Mouse (Mus musculus) adrenal gland, adult 8-10 months (tissue): ENCODE data around the gene Cisd2. TPM values are rescaled to one million over a fixed set of nuclear protein-coding genes. Genes with fewer than 3 reads are reported as not detected.

Experiments used
- DNase-seq: peaks from one replicate; pipeline ENCODE4 v3.0.0; 2022
- total RNA-seq, 4 experiments: library from RNA; stranded (reverse); gene quantifications; 2 replicates each; pipeline ENCODE4 v1.2.4; 2022

The Cisd2 gene
- total RNA-seq, 4 experiments from 2014 or later = 30.2 to 34.4 (median 32.5) TPM

DNA sequence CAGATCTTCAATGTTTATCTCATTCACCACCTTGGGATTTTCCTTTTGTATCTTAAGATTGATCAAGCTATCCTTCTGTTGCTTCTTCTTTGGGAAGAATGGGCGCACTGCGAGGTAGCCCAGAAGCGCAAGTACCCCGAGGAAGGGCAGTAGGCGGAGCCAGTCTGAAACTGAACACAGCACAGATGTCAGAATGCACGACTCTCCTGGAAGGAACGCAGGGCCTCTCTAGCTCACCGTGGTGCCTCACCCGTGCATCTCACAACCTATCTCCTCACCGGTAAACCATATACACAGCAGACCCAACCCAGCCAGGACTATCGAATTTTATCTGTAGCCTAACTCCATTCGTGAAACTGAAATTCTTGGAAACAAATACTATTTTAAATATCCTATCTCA is 12.7 kb downstream of the Cisd2 start:
- DNase-seq = no peak

DNA sequence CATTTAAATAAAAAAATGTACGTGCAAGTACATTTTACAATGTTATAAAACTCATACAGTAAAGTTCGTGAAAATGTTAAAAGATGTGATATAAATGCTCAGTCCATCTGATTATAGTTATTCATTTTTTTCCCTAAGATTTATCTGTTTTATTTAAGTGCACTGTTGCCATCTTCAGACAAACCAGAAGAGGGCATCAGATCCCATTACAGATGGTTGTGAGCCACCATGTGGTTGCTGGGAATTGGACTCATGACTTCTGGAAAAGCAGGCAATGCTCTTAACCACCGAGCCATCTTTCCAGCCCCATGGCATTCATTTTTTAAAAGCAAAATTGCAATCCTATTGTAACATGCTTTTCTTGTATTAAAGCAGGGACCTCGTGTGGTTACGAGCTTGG is 14.5 kb downstream of the Cisd2 start:
- DNase-seq = no peak

- DNase-seq = no peak
Observed at GRCm38 (mm10) chr3:135407351-135407750, 16.4 kb downstream of the Cisd2 start.

DNA sequence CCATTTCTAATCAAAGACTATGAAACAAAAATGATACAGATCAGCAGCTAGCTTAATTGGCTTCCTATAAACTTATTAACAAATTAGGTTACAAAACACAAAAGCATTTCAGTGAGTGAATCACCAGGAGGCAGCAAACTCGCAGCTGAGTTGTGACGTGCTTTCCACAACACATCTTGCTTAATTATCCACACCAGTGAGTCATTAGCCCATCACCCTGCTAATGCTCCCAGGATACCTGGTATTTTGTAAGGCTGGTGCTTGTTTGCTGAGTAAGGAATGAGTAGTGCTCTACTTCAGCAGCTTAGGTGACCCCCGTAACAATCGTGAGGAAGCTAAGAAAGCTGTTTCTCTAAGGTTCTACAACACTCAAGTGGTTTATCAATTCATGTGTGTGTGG is 19.1 kb downstream of the Cisd2 start:
- DNase-seq = no peak

DNA sequence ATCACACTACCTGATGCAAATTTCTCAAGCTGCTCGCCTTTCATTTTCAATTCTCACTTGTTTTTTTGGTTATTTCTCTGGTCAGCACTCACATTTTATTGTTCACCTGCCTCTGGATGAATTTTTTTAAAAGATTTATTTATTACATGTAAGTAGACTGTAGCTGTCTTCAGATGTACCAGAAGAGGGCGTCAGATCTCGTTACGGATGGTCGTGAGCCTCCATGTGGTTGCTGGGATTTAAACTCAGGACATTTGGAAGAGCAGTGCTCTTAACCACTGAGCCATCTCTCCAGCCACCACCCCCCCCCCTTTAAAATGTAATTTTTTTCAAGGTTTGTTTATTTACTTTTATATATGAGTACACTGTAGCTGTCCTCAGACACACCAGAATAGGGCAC is 19.9 kb downstream of the Cisd2 start:
- no peak for DNase-seq

GRCm38 (mm10) chr3:135403211-135403610 is 20.5 kb downstream of the Cisd2 start:
- DNase-seq = no peak

- peak; percentile 71 for DNase-seq
Observed at GRCm38 (mm10) chr3:135402201-135402658, 21.5 kb downstream of the Cisd2 start.

DNA sequence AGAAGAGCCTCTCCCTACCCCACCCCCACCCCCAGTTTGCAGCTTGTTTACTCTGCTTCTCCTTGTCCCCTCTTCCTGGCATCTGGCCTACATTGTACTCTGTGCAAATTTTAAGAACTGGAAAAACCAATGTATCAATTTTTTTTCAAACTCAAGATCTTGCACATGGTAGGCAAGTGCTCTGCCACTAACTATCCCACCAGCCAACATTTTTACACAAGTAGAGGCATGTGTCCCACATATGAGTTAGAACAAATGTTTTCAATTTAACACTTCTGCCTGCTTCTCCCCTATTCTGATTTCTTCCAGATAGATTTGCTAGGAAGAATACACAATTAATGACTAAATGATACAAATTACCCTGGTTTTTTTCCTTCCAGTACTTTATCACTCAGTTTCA is 26.6 kb downstream of the Cisd2 start:
- DNase-seq = no peak

DNA sequence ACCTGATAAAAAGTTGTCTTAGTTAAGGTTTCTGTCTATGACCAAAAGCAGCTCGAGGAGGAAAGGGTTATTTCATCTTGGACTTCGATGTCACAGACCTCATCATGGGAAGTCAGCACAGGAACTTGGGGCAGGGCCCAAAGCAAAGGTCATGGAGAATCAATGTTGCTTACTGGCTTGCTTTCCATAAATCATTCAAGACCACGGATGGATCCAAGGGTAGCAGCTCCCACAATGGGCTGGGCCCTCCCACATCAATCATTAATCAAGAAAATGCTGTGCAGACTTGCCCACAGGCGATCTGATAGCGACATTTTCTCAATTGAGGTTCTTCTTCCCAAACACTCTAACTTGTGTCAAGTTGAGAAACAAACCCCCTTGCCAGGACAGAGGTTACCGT is 27.6 kb downstream of the Cisd2 start:
- DNase-seq = peak; percentile 9

DNA sequence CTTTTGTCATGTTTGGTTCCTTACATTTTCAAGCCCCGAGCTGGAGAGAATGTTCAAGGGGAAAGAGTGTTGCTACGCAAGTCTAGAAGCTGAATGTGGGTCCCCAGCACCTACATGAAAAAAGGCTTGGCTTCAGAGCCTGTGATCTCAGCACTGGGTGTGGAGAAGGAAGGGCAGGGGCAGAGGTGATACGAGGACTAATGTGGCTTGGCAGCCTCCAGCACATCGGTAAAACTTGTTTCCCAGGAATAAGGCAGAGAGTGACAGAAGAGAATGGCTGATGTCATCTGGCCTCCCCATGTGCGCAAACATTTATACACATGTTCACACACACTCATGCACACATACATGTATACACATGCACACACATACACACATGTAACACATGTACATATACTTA is 28.6 kb downstream of the Cisd2 start:
- no peak for DNase-seq

GRCm38 (mm10) chr3:135393186-135393585 is 30.5 kb downstream of the Cisd2 start:
- peak; percentile 13 for DNase-seq

DNA sequence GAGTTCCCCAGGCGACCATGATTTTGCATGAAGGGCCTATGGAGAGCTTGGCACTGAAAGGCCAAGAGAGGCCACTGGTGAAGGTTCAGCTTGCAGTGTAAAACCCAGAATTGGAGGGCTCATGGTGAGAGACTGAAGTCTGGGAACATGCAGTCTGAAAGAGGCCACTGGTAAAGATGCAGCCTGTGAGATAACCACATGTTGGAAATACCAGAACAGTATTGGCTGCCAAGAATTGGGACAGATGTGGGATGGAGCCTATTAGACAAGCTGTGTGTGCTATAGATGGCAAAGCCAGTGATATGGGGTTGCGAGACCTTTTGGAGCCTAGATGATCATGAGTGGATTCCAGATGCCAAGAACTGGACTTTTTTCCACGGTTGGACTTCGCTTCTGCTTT is 43.9 kb downstream of the Cisd2 start:
- DNase-seq = no peak

GRCm38 (mm10) chr3:135377445-135377844 is 46.3 kb downstream of the Cisd2 start:
- no peak for DNase-seq

- no peak for DNase-seq
Observed at GRCm38 (mm10) chr3:135375836-135376235, 47.9 kb downstream of the Cisd2 start.

- DNase-seq = no peak
Observed at GRCm38 (mm10) chr3:135357394-135357793, 66.3 kb downstream of the Cisd2 start.

Other genes starting within 250 kb of the Cisd2 start
- 1 to 10 TPM; 1.1 to 3.7 (median 2.1) TPM for gene Cenpe, start 211.4 kb downstream of the Cisd2 start, total RNA-seq
- gene Bdh2, start 142.7 kb downstream of the Cisd2 start, total RNA-seq = 1 to 10 TPM; 2.0 to 5.4 (median 3.5) TPM
- gene Slc9b2, start 116.2 kb downstream of the Cisd2 start, total RNA-seq = 1 to 10 TPM in 3 of 4 experiments, under 1 TPM in 1; 0.94 to 2.0 (median 1.4) TPM
- under 1 TPM in 3 of 4 experiments, not detected in 1; 0.17 to 1.00 (median 0.92) TPM for gene Slc9b1, start 75.9 kb downstream of the Cisd2 start, total RNA-seq
- gene Ube2d3, start 14.2 kb upstream of the Cisd2 start, total RNA-seq = 100 to 1,000 TPM; 299 to 393 (median 336) TPM
- 10 to 100 TPM; 13.9 to 27.8 (median 18.3) TPM for gene Manba, start 61.7 kb upstream of the Cisd2 start, total RNA-seq